Mouse (Mus musculus): Measurements from ENCODE around the gene Olfr74.
"Not testable (repeated sequence)": the region's sequence is repeated elsewhere in the genome, so short reads cannot be mapped to it uniquely, and the experiment has no call there.

Gene Olfr74

GRCm38 (mm10) chr2:87974563-87974962 lies at the start of gene Olfr74:
Gene Olfr74, minus strand, starts transcription at chr2:87974663.
- DNase-seq (ENCODE audit: low spot score): no peak

GRCm38 (mm10) chr2:88022474-88022873 lies 48.0 kb upstream of the Olfr74 start, which contains the start of gene Olfr1161:
Gene Olfr1161, plus strand, starts transcription at chr2:88022774.
- DNase-seq (ENCODE audit: low spot score): not testable (repeated sequence)

DNA sequence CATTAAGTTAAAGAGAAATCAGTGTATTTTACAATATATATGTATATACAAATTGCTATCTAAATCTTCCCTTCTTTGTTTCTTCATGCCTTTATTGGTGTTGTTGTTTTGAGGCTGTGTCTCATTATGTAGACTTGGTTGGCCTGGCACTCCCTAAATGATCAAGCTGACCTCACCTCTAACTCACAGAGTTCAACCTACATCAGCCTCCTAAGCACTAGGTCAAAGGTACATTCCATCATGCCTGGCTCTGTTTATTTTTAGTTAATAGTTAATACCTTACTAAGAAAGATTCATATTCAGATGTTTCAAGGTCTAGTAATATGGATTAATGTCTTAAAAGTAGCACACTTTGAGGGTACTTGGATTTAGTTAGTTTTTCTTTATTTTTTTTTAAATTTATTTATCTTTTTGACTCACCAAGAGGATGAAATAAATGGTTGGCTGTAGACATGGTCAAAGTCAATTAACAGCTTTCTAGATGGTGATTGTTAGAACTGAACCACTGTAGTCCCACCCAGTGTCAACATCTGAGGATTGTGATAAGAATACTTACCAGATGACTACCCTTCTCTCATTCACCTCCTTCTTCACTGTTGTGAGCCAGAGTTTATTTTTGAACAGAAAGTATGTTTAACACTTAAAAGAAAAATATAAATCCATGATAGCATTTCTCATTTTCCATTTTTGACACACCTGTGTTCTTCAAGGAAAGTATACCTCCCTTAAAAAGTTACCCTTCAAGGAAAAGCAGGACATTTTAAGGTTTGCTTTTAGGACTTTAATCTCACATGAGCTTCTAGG lies 33.3 kb upstream of the Olfr74 start, which contains the start of gene Olfr1160:
Gene Olfr1160 (minus strand): TSS at position 754 of the 804 bp plus-strand sequence.
- no peak for DNase-seq (ENCODE audit: low spot score)

- no peak for DNase-seq (ENCODE audit: low spot score)
Observed at GRCm38 (mm10) chr2:87989813-87990212, 15.3 kb upstream of the Olfr74 start, which contains the start of gene Olfr1158. Gene Olfr1158, plus strand, starts transcription at chr2:87990113.

GRCm38 (mm10) chr2:87968199-87968598 lies 6.3 kb downstream of the Olfr74 start, which contains the start of gene Olfr1157:
Gene Olfr1157, minus strand, starts transcription at chr2:87968299.
- no peak for DNase-seq (ENCODE audit: low spot score)

- no peak for DNase-seq (ENCODE audit: low spot score)
Observed at GRCm38 (mm10) chr2:87953000-87953399, 21.5 kb downstream of the Olfr74 start, which contains the start of gene Olfr1156. Gene Olfr1156, minus strand, starts transcription at chr2:87953100.

DNA sequence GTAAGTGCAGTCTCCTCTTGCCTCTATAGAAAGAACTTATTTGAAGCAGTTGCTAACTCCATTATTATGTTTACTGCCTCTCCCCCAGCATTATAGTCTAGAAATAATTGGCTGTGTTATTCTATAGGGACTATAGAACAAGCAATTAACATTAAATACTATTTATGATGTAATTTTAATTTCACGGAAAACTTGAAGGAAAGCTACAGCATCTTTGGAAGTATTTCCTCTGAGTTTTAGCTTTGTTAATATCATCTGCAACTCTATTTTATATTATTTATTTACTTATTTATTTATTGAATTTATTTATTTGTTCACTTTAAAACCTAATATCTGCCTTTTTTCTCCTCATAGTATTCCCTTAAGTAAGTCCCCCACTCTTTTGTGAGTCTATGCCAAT lies 29.4 kb downstream of the Olfr74 start, which contains the start of gene Olfr1155:
Gene Olfr1155 (minus strand): TSS at position 101 of the 400 bp plus-strand sequence.
- no peak for DNase-seq (ENCODE audit: low spot score)
